Mouse (Mus musculus) bone marrow, adult 2 months (tissue): ENCODE data around the gene AC129217.1. TPM values are rescaled to one million over a fixed set of nuclear protein-coding genes. Genes with fewer than 3 reads are reported as not detected.
"Not testable (repeated sequence)": the region's sequence is repeated elsewhere in the genome, so short reads cannot be mapped to it uniquely, and the experiment has no call there.

Source experiments
- H3K27ac ChIP-seq: fragments of 200-500 bp; 2 replicates; pipeline ENCODE4 v1.5.1; 2012; ENCODE audit warnings: low read depth, mild to moderate bottlenecking, control low read depth, inconsistent platforms, low read length; ENCODE audit not compliant: control insufficient read depth, poor library complexity, insufficient read depth
- H3K4me1 ChIP-seq: fragments of 200-500 bp; 2 replicates; pipeline ENCODE4 v1.6.1; 2011; ENCODE audit warnings: low read length; ENCODE audit not compliant: control insufficient read depth, insufficient read depth
- H3K4me3 ChIP-seq: fragments of 200-500 bp; replicated peaks from 2 replicates; pipeline ENCODE3; 2011; ENCODE audit warnings: mild to moderate bottlenecking, low read depth, low read length, control low read depth; ENCODE audit not compliant: control insufficient read depth
- CTCF ChIP-seq: fragments of 200-500 bp; IDR thresholded peaks from 2 replicates; pipeline ENCODE4 v1.5.1; 2011; ENCODE audit warnings: low read length, control low read depth; ENCODE audit not compliant: control insufficient read depth, insufficient read depth
- POLR2A ChIP-seq: fragments of 200-500 bp; IDR thresholded peaks from 2 replicates; pipeline ENCODE4 v1.6.1; 2011; ENCODE audit warnings: low read depth, mild to moderate bottlenecking, control low read depth, low read length, borderline replicate concordance; ENCODE audit not compliant: control insufficient read depth
- WGBS: fragments of 180-500 bp; shearing (Covaris S2); methylation state at CpG from one replicate; pipeline ENCODE4 v1.1.7; 2018; 5-methylcytosine and 5-hydroxymethylcytosine counted together
- polyA plus RNA-seq: library from polyadenylated mRNA; stranded (reverse); fragments of >200 nt; gene quantifications from 2 replicates; pipeline ENCODE4 v1.2.4, GENCODE M21; 2011; ENCODE audit warnings: low replicate concordance; ENCODE audit not compliant: missing spikeins, insufficient read depth, insufficient read length

AC129217.1 gene
- polyA plus RNA-seq, 1 experiment: 6.4 TPM

DNA sequence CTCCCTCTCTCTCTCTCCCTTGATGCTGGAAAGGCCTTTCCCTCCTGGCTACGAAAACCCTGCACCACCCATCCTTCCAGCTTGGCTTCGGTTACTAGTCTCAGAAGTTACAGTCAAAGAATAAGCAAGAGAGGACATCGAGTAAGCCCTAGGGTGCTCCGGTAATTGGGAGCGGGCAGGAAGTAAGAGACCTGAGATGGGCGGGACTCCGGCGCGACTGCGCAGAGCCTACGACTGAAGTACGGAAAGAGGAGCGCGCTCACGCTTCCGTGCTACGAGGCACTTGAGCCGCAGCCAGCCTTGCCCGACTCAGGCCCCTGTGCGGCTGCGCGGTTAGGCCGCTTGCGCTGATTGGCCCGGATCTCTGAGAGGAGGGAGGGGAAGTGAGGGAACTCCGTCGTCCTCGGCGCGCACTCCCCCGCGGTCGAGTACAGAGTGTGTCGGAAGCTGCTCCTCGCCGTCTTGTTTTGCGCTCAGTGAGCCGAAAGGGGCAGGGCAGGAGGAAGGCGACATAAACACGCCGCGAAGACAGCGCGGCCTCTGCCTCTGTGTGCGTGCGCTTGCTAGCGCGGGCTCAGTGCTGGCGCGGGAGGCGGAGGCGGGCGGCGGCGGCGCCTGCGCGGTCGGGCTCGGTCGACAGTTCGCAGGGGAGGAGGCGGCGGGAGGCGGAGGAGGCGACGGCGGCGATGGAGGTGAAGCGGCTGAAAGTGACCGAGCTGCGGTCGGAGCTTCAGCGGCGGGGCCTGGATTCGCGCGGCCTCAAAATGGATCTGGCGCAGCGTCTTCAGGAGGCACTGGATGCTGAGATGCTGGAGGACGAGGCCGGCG lies 9.8 kb upstream of the AC129217.1 start, which contains the start of gene Hnrnpul2:
Hnrnpul2 (plus strand) TSS at position 415 of the 828 bp plus-strand sequence.
- Histone ChIP-seq H3K4me3 (peak within 1 kb of the TSS; percentile 98), H3K4me1 (peaks cover 1% of the 10 kb centered on the region; the same call in 1 of the 2 replicates), H3K27ac (peak within 1 kb of the TSS; percentile 98)
- WGBS: under 1% methylated on average over 83 of the region's 83 CpGs
- TF ChIP-seq POLR2A (peak; percentile 99), CTCF (0 out of 2 replicates have a peak, but pooled peaks have one; percentile 8)

DNA sequence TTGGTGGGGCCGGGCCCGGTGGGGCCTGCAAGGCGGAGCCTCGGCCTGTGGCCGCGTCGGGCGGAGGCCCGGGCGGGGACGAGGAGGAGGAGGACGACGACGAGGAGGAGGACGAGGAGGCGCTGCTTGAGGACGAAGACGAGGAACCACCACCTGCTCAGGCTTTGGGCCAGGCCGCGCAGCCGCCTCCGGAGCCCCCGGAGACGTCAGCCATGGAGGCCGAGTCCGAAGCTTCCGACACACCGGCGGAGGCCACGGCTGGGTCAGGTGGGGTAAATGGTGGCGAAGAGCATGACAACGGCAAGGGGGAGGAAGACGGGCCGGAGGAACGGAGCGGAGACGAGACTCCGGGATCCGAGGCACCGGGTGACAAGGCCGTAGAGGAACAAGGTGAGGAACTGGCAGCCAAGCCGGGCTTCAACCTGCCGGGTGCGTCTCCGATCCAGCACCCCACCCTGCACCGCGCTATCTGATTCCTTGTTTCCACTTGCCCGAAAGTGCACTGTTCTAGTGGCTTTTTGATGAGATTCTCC lies 9.1 kb upstream of the AC129217.1 start:
- Histone ChIP-seq H3K4me3 (peak overlapping the region; percentile 98), H3K4me1 (peaks cover 1% of the 10 kb centered on the region; the same call in 1 of the 2 replicates), H3K27ac (peak overlapping the region; percentile 98)
- TF ChIP-seq POLR2A (peak; percentile 22; the same call in 1 of the 2 replicates), CTCF (no peak)
- WGBS: under 1% methylated on average over 48 of the region's 48 CpGs

DNA sequence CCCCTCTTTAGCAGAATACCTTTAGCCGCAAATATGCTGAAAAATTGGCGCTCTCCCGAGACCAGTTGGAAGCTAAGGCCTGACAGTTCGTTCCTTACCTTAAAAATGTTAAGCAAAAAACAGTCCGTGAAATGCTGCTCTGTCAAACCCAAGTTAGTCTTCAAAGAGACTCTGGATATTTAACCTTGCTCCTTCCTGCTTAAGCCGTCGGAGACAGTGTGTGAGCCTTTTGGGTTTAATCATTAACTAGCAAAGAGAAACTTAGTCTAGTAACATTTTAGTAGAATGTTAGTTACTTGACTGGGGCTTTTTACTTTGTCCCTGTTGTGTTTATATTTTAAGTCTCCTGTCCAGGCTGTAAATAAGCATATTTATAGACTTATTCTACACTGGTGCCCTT lies 8.4 kb upstream of the AC129217.1 start:
- peak overlapping the region; percentile 98 for H3K27ac ChIP-seq
- WGBS: 0% methylated on average over 7 of the region's 7 CpGs
- peak overlapping the region; percentile 98 for H3K4me3 ChIP-seq
- H3K4me1 ChIP-seq: peaks cover 1% of the 10 kb centered on the region; the same call in 1 of the 2 replicates
- TF ChIP-seq CTCF: no peak
- TF ChIP-seq POLR2A: no peak

DNA sequence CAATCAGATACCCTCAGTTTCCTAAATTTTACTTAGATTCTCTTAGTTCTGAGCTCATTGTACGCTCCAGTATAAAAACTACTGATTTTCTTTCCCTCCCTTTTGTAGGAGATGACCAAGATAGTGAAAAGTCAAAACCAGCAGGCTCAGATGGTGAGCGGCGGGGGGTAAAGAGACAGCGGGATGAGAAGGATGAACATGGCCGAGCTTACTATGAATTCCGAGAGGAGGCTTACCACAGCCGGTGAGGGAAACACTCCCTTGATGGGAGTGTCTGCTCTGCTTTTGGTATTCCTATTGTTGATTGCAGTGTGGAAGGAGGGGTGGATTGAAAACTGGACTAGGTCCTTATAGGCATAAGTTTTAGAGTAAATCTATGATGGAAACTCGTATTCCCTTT lies 6.9 kb upstream of the AC129217.1 start:
- 83% methylated on average over 8 of the region's 8 CpGs for WGBS
- TF ChIP-seq POLR2A: no peak
- no peak for TF ChIP-seq CTCF
- peak overlapping the region; percentile 26 for H3K4me3 ChIP-seq

DNA sequence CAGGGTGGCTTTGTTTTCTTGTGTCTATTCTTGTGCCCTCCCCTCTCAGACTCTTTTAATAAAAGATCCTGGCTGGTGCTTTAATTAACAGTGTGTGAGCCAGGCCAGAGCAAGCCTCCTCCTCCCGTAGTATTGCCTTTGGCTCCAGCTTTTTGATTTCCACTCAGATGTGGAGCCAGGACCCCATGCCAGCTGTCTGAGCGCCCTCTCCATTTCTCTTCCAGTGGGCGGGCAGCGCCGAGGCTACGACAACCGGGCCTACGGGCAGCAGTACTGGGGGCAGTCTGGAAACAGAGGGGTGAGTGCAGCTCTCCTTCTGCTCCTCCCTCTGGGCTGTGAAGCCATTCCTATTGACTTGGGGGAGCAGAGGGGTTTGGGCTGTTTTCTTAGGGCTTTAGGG lies 1.1 kb downstream of the AC129217.1 start:
- WGBS: 95% methylated on average over 8 of the region's 8 CpGs
- TF ChIP-seq POLR2A (no peak), CTCF (no peak)
- H3K4me1 ChIP-seq: no peaks in the 10 kb centered on the region
- H3K4me3 ChIP-seq: no peak overlapping the region
- no peak overlapping the region for H3K27ac ChIP-seq

More for the DNA sequence above, 6.9 kb upstream of the AC129217.1 start:
- Histone ChIP-seq H3K4me1 (peaks cover 1% of the 10 kb centered on the region; the same call in 1 of the 2 replicates), H3K27ac (no peak overlapping the region)

DNA sequence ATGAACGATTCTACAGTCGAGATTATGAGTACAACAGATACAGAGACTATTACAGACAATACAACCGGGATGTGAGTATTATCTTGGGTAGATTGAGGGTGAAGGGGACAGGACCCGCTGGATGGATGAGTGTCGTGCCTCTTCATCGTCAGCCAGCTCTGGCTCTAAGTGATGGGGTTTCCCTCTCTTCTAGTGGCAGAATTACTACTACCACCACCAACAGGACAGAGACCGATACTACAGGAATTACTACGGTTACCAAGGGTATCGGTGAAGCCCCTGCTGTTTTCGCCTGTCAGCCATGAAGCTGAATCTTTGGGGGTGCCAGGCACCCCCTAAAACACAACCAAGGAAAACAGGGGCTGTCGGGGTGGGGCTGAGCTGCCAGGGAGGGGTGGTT lies 1.7 kb downstream of the AC129217.1 start:
- H3K4me3 ChIP-seq: no peak overlapping the region
- no peaks in the 10 kb centered on the region for H3K4me1 ChIP-seq
- 86% methylated on average over 11 of the region's 11 CpGs for WGBS
- TF ChIP-seq POLR2A (no peak), CTCF (no peak)
- no peak overlapping the region for H3K27ac ChIP-seq

DNA sequence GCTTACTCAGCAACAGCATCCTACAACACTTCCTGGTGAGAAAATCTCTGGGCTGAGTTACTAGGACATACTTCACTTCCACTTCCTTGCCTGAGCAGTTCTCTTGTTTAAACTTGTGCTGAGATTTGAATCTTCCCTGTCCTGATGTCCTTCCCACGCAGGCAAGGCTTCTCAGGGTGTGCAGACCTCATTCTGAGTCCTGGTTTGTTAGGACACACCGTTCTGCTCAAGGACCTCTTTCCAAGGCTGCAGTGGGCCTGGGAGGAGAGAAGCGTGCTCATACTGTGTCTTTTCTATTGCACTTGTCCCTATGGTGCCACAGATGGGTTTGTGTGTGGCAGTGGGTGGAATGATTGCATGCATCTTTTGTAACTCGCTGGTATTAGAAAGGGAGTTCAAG lies 3.4 kb downstream of the AC129217.1 start:
- H3K4me3 ChIP-seq: no peak overlapping the region
- TF ChIP-seq POLR2A (no peak), CTCF (no peak)
- peaks cover 2% of the 10 kb centered on the region; the same call in 1 of the 2 replicates for H3K4me1 ChIP-seq
- 90% methylated on average over 4 of the region's 4 CpGs for WGBS
- H3K27ac ChIP-seq: no peak overlapping the region

DNA sequence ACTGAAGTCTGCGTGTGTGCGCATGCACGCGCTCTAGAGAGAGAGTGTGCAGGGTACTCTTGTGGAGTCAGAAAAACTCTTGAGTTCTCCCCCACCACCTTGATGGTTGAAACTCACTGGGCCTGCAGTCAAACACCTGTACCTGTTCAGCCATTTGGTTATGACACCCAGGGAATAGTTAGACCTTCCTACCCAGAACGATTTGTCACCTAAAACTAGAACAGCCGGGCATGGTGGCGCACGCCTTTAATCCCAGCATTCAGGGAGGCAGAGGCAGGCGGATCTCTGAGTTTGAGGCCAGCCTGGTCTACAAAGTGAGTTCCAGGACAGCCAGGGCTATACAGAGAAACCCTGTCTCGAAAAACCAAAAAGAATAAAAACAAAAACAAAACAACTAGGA lies 6.8 kb downstream of the AC129217.1 start:
- WGBS: 97% methylated on average over 10 of the region's 10 CpGs
- H3K27ac ChIP-seq, H3K4me1 ChIP-seq, H3K4me3 ChIP-seq: not testable (repeated sequence)

DNA sequence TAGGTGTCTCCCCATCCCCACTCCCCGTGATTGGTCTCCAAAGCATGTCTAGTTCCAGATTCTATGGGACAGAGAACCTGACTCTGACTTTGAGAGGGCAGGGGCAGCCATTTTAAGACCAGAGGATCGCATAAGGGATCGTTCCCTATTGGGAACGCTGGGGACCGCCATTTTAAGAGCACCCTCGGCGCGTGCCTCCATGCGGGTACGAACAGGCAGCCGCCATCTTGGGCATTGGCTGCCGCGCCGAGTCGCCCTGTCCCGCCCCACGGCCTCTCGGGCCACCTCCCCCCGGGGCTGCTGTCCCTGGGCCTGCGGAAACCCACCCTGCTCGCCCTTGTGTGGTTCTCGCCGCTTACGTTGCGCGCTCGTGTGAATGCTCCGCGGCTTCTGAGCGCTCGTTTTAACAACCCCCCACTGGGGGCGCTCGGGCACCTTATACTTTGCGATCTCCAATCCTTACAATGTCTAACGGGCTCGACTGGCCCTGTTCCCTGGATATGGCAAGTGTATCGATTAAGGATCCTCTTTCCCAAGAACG lies 7.7 kb downstream of the AC129217.1 start, which contains the start of gene Bscl2:
Bscl2 (plus strand) TSS at position 217 of the 541 bp plus-strand sequence.
- Histone ChIP-seq H3K4me3 (peak within 1 kb of the TSS; percentile 81), H3K27ac (peak within 1 kb of the TSS; percentile 92), H3K4me1 (peaks cover 2% of the 10 kb centered on the region; the same call in 1 of the 2 replicates)
- TF ChIP-seq CTCF: peak; percentile 44; the same call in 1 of the 2 replicates
- peak; percentile 69; the same call in 1 of the 2 replicates for TF ChIP-seq POLR2A
- WGBS: 2% methylated on average over 38 of the region's 38 CpGs
